Mouse (Mus musculus) kidney, adult 2 months (tissue): ENCODE measurements at regions not wholly inside any gene's neighbourhood (a gene's known extent, or its start where the extent isn't known, plus 50 kb on each side); places are given as distances from the start of the nearest gene placed in this dataset.

ENCODE experiments used
- CTCF ChIP-seq: fragments of 200-500 bp; conservative IDR thresholded peaks from 2 replicates; pipeline ENCODE4 v1.5.1; 2011; ENCODE audit warnings: low read depth, mild to moderate bottlenecking, control low read depth, low read length, moderate library complexity, mixed read lengths; ENCODE audit not compliant: insufficient read depth, insufficient read length
- POLR2A ChIP-seq: fragments of 200-500 bp; IDR thresholded peaks from one replicate; pipeline ENCODE4 v1.6.1; 2011; ENCODE audit warnings: low read depth, low read length, control low read depth

DNA sequence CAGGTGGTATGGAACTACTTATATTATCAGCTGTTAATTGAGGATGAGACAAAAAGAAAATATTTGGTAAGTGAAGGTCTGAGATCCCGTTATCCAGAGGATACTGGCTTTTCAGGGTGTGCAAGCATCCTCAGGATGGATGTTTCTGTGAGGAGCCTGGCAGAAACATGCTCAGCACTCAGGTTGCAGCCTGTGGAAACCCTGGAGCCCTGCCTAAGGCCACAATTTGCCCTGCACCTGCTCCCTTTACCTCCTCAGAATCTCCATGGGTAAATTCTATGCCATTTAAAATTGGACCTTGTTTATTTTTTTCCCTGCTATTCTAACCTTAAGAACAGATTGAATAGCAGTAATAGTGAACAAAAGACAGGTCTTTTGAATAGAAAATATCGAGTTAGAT, 201.3 kb downstream of the Drd1 start:
- TF ChIP-seq CTCF: no peak
- TF ChIP-seq POLR2A: no peak
